9 mouse cellular contexts compared by ENCODE assay signal in genomic region chr3:104104942-104105341, GRCm38 (mm10).
DNase-seq lines count a peak whose midpoint lies in the region; ATAC-seq and TF ChIP-seq lines count a peak whose summit lies in the region.
"Had no signal": no experiment of that assay in that cellular context is flagged by ENCODE, and none has a peak within 500 bp of the region (broad histone marks: within the 10 kb centered on the region; RNA-seq: fewer than 3 reads in every experiment).

No protein-coding gene starts in this region.

- peak; percentile 50 for DNase-seq in hindbrain, postnatal 0 days (ENCODE audit: low spot score)
- peak; percentile 78 for DNase-seq in CD4-positive, CD25-positive, alpha-beta regulatory T cell, adult 2 months (ENCODE audit: low read depth, low spot score)
- DNase-seq in embryo, embryonic 9.5 days (ENCODE audit: extremely low spot score): peak; percentile 19
- DNase-seq in liver, embryonic 13.5 days: peak; percentile 8
- DNase-seq in spleen, adult 18-20 months: peak; percentile 29 to 63

- H3K9me3 ChIP-seq in hindbrain, postnatal 0 days (ENCODE audit: low read length): no peaks in the 10 kb centered on the region
- no peaks in the 10 kb centered on the region for H3K9me3 ChIP-seq in hindbrain, embryonic 13.5 days
- no peaks in the 10 kb centered on the region for H3K9me3 ChIP-seq in liver, embryonic 13.5 days (replicated peaks)
- no peaks in the 10 kb centered on the region for H3K9me3 ChIP-seq in hindbrain, embryonic 16.5 days (ENCODE audit: control insufficient read depth, low read length)
- H3K9me3 ChIP-seq: limb, embryonic 12.5 days had no signal

- H3K27me3 ChIP-seq in hindbrain, postnatal 0 days (ENCODE audit: insufficient read depth, low read length): no peaks in the 10 kb centered on the region
- no peaks in the 10 kb centered on the region for H3K27me3 ChIP-seq in hindbrain, embryonic 13.5 days
- H3K27me3 ChIP-seq in liver, embryonic 13.5 days: no peaks in the 10 kb centered on the region
- no peaks in the 10 kb centered on the region for H3K27me3 ChIP-seq in hindbrain, embryonic 16.5 days (replicated peaks; ENCODE audit: control insufficient read depth, insufficient read depth, low read length)
- H3K27me3 ChIP-seq: limb, embryonic 12.5 days had no signal

- no peak for ATAC-seq in hindbrain, postnatal 0 days
- no peak for ATAC-seq in hindbrain, embryonic 13.5 days (ENCODE audit: low FRiP score)
- peak; percentile 66 for ATAC-seq in activated CD4-positive, CD25-positive, alpha-beta regulatory T cell, adult 4 months
- no peak for ATAC-seq in liver, embryonic 13.5 days (ENCODE audit: low read depth)
- no peak for ATAC-seq in hindbrain, embryonic 16.5 days

- H3K9ac ChIP-seq in hindbrain, postnatal 0 days (replicated peaks; ENCODE audit: low read length): no peak overlapping the region
- no peak overlapping the region for H3K9ac ChIP-seq in hindbrain, embryonic 13.5 days
- H3K9ac ChIP-seq in liver, embryonic 13.5 days: no peak overlapping the region
- no peak overlapping the region for H3K9ac ChIP-seq in hindbrain, embryonic 16.5 days (ENCODE audit: low read depth, low read length)
- H3K9ac ChIP-seq: limb, embryonic 12.5 days had no signal

- no peaks in the 10 kb centered on the region for H3K4me1 ChIP-seq in hindbrain, postnatal 0 days (ENCODE audit: insufficient read depth, low read length)
- H3K4me1 ChIP-seq in hindbrain, embryonic 13.5 days (replicated peaks): no peaks in the 10 kb centered on the region
- H3K4me1 ChIP-seq in liver, embryonic 13.5 days (replicated peaks): no peaks in the 10 kb centered on the region
- H3K4me1 ChIP-seq in hindbrain, embryonic 16.5 days (ENCODE audit: control insufficient read depth, insufficient read depth, low read depth, low read length): no peaks in the 10 kb centered on the region
- H3K4me1 ChIP-seq: limb, embryonic 12.5 days had no signal

- no peak overlapping the region for H3K4me2 ChIP-seq in hindbrain, postnatal 0 days (ENCODE audit: low read depth, low read length)
- H3K4me2 ChIP-seq in hindbrain, embryonic 13.5 days: no peak overlapping the region
- H3K4me2 ChIP-seq in liver, embryonic 13.5 days: no peak overlapping the region
- H3K4me2 ChIP-seq in hindbrain, embryonic 16.5 days (ENCODE audit: low read length): no peak overlapping the region
- H3K4me2 ChIP-seq: limb, embryonic 12.5 days had no signal

- WGBS in hindbrain, postnatal 0 days: 54% methylated on average over 1 of the region's 1 CpGs
- 49% methylated on average over 1 of the region's 1 CpGs for WGBS in hindbrain, embryonic 13.5 days
- WGBS in liver, embryonic 13.5 days (ENCODE audit: insufficient replicate concordance): 26% methylated on average over 1 of the region's 1 CpGs
- WGBS in hindbrain, embryonic 16.5 days: 32% methylated on average over 1 of the region's 1 CpGs

- no peak overlapping the region for H3K4me3 ChIP-seq in hindbrain, postnatal 0 days (ENCODE audit: low read length)
- H3K4me3 ChIP-seq in hindbrain, embryonic 13.5 days: no peak overlapping the region
- H3K4me3 ChIP-seq in liver, embryonic 13.5 days (replicated peaks): no peak overlapping the region
- H3K4me3 ChIP-seq in hindbrain, embryonic 16.5 days (ENCODE audit: low read length): no peak overlapping the region
- H3K4me3 ChIP-seq: limb, embryonic 12.5 days had no signal

- no peaks in the 10 kb centered on the region for H3K36me3 ChIP-seq in hindbrain, postnatal 0 days (ENCODE audit: insufficient read depth, low read length)
- no peaks in the 10 kb centered on the region for H3K36me3 ChIP-seq in hindbrain, embryonic 13.5 days
- H3K36me3 ChIP-seq in liver, embryonic 13.5 days: no peaks in the 10 kb centered on the region
- no peaks in the 10 kb centered on the region for H3K36me3 ChIP-seq in hindbrain, embryonic 16.5 days (ENCODE audit: control insufficient read depth, insufficient read depth, low read length)
- H3K36me3 ChIP-seq: limb, embryonic 12.5 days had no signal

- TF ChIP-seq CTCF in hindbrain, postnatal 0 days (IDR thresholded peaks at IDR 0.05; ENCODE audit: low read depth): peak; percentile 64

- H3K27ac ChIP-seq in hindbrain, postnatal 0 days: no peak overlapping the region
- no peak overlapping the region for H3K27ac ChIP-seq in hindbrain, embryonic 13.5 days
- H3K27ac ChIP-seq in liver, embryonic 13.5 days: no peak overlapping the region
- H3K27ac ChIP-seq in hindbrain, embryonic 16.5 days (ENCODE audit: low read depth, low read length): no peak overlapping the region
- H3K27ac ChIP-seq: limb, embryonic 12.5 days had no signal

Comparison
In these comparisons a context has a peak if more than half of its experiments do, and no peak if none do; other contexts are left out.
1. DNase-seq: peak in every context shown above with its lines; median percentile 78 in CD4-positive, CD25-positive, alpha-beta regulatory T cell, adult 2 months; 50 in hindbrain, postnatal 0 days; 46 in spleen, adult 18-20 months; 19 in embryo, embryonic 9.5 days; 8 in liver, embryonic 13.5 days.